Mouse (Mus musculus) CH12.LX (cell line): Measurements from ENCODE around the gene Tll1. TPM values are rescaled to one million over a fixed set of nuclear protein-coding genes. Genes with fewer than 3 reads are reported as not detected.

ENCODE experiments used
- DNase-seq: peaks from one replicate; pipeline ENCODE4 v3.0.0-alpha.2; 2013; ENCODE audit errors: extremely low read depth
- H3K27ac ChIP-seq: 2 replicates; pipeline ENCODE4 v1.5.1; 2012; ENCODE audit warnings: low read depth, mild to moderate bottlenecking, control low read depth, moderate library complexity; ENCODE audit not compliant: insufficient read depth
- H3K27me3 ChIP-seq: replicated peaks from 2 replicates; pipeline ENCODE3; 2012; ENCODE audit warnings: inconsistent platforms
- H3K36me3 ChIP-seq, 2 experiments: replicated peaks in 1 of 2; 2 replicates each; pipeline versions ENCODE3 to v1.6.1; 2012; ENCODE audit warnings: inconsistent platforms in 1 of 2, low read length in 1 of 2, mild to moderate bottlenecking in 1 of 2, mixed read lengths in 1 of 2, moderate library complexity in 1 of 2; ENCODE audit not compliant: control insufficient read depth in 1 of 2, insufficient read depth in 1 of 2
- H3K4me1 ChIP-seq, 2 experiments: 2 replicates each; pipeline ENCODE4 v1.6.1; 2012; ENCODE audit warnings: inconsistent platforms in 1 of 2, moderate library complexity in 1 of 2; ENCODE audit not compliant: insufficient read depth in 2 of 2, control insufficient read depth in 1 of 2
- H3K4me2 ChIP-seq: 2 replicates; pipeline ENCODE4 v1.6.1; 2012; ENCODE audit warnings: low read depth, mild to moderate bottlenecking, control low read depth; ENCODE audit not compliant: poor library complexity, insufficient read depth, severe bottlenecking
- H3K4me3 ChIP-seq, 3 experiments: fragments of 150-350 bp in 1 of 3; sonication (generic) in 1 of 3; replicated peaks in 1 of 3; 2 replicates each; pipeline versions ENCODE3 to v1.5.1; 2011 to 2012; ENCODE audit warnings: low read depth in 2 of 3, low read length in 2 of 3, mild to moderate bottlenecking in 2 of 3, moderate library complexity in 2 of 3, control low read depth in 1 of 3, improper control_type of control experiment in 1 of 3, inconsistent platforms in 1 of 3, mixed read lengths in 1 of 3; ENCODE audit not compliant: poor library complexity in 1 of 3
- H3K79me2 ChIP-seq: replicated peaks from 2 replicates; pipeline ENCODE4 v1.6.1; 2012; ENCODE audit warnings: mild to moderate bottlenecking, moderate library complexity; ENCODE audit not compliant: control insufficient read depth, poor library complexity, insufficient read depth, severe bottlenecking; ENCODE audit errors: extremely low read depth
- H3K9ac ChIP-seq: 2 replicates; pipeline ENCODE4 v1.6.1; 2012; ENCODE audit warnings: low read depth, mild to moderate bottlenecking, control low read depth, moderate library complexity; ENCODE audit not compliant: insufficient read depth
- H3K9me3 ChIP-seq: replicated peaks from 2 replicates; pipeline ENCODE3; 2012; ENCODE audit warnings: low read length, inconsistent platforms, mixed read lengths
- CHD2 ChIP-seq: IDR thresholded peaks from 2 replicates; pipeline ENCODE4 v1.6.1; 2011; ENCODE audit warnings: low read length, improper control_type of control experiment
- E2F4 ChIP-seq: IDR thresholded peaks from 2 replicates; pipeline ENCODE4 v1.6.1; 2011; ENCODE audit warnings: low read depth, low read length, improper control_type of control experiment; ENCODE audit not compliant: insufficient replicate concordance
- GABPA ChIP-seq: IDR thresholded peaks from 2 replicates; pipeline ENCODE4 v1.6.1; 2012; ENCODE audit warnings: low read depth, low read length, improper control_type of control experiment, inconsistent platforms; ENCODE audit not compliant: insufficient replicate concordance
- IRF4 ChIP-seq: IDR thresholded peaks from 2 replicates; pipeline ENCODE4 v1.6.1; 2014; ENCODE audit warnings: low read depth, mild to moderate bottlenecking, inconsistent platforms, low read length, improper control_type of control experiment
- JUN ChIP-seq: IDR thresholded peaks from 2 replicates; pipeline ENCODE4 v1.6.1; 2011; ENCODE audit warnings: low read depth, mild to moderate bottlenecking, low read length, improper control_type of control experiment, moderate library complexity; ENCODE audit not compliant: insufficient read depth
- JUND ChIP-seq: conservative IDR thresholded peaks from 2 replicates; pipeline ENCODE4 v1.6.1; 2011; ENCODE audit warnings: low read depth, low read length, improper control_type of control experiment
- KAT2A ChIP-seq: IDR thresholded peaks from 2 replicates; pipeline ENCODE4 v1.6.1; 2012; ENCODE audit warnings: low read length, improper control_type of control experiment, inconsistent platforms; ENCODE audit not compliant: insufficient replicate concordance
- MAZ ChIP-seq: IDR thresholded peaks from 2 replicates; pipeline ENCODE4 v1.6.1; 2012; ENCODE audit warnings: low read depth, mild to moderate bottlenecking, inconsistent platforms, low read length, improper control_type of control experiment, moderate library complexity
- MYC ChIP-seq: IDR thresholded peaks from 2 replicates; pipeline ENCODE4 v1.6.1; 2011; ENCODE audit warnings: low read depth, mild to moderate bottlenecking, improper control_type of control experiment, low read length
- NELFE ChIP-seq: IDR thresholded peaks from 2 replicates; pipeline ENCODE4 v1.6.1; 2011; ENCODE audit warnings: low read depth, low read length, improper control_type of control experiment
- NRF1 ChIP-seq: IDR thresholded peaks from 2 replicates; pipeline ENCODE4 v1.6.1; 2014; ENCODE audit warnings: low read depth, mild to moderate bottlenecking, inconsistent platforms, low read length, improper control_type of control experiment, moderate library complexity
- POLR2A ChIP-seq: IDR thresholded peaks from 2 replicates; pipeline ENCODE4 v1.6.1; 2011; ENCODE audit warnings: low read depth, mild to moderate bottlenecking, improper control_type of control experiment, low read length
- RAD21 ChIP-seq: IDR thresholded peaks from 2 replicates; pipeline ENCODE4 v1.6.1; 2011; ENCODE audit warnings: low read depth, mild to moderate bottlenecking, low read length, improper control_type of control experiment, moderate library complexity
- RCOR1 ChIP-seq: conservative IDR thresholded peaks from 2 replicates; pipeline ENCODE4 v1.6.1; 2012; ENCODE audit warnings: low read depth, mild to moderate bottlenecking, inconsistent platforms, low read length, improper control_type of control experiment
- UBTF ChIP-seq: IDR thresholded peaks from 2 replicates; pipeline ENCODE4 v1.6.1; 2012; ENCODE audit warnings: low read depth, mild to moderate bottlenecking, inconsistent platforms, low read length, improper control_type of control experiment, moderate library complexity
- USF2 ChIP-seq: conservative IDR thresholded peaks from 2 replicates; pipeline ENCODE4 v1.6.1; 2011; ENCODE audit warnings: low read depth, low read length, improper control_type of control experiment
- ZKSCAN1 ChIP-seq: IDR thresholded peaks from 2 replicates; pipeline ENCODE4 v1.6.1; 2012; ENCODE audit warnings: low read depth, inconsistent platforms, low read length, improper control_type of control experiment, borderline replicate concordance
- dilution Hi-C: fragments of 300-500 bp; cut with MboI; formaldehyde crosslinking; loops from 2 replicates; pipeline ENCODE4 v1.14.3; 2020; ENCODE audit warnings: low sequenced_read_pairs; ENCODE audit not compliant: extremely low pct_unique_long_range_greater_than_20kb, extremely low pct_ligation_motif_present
- in situ Hi-C: fragments of 300-500 bp; cut with MboI; formaldehyde crosslinking; loops from 3 replicates; pipeline ENCODE4 v1.14.3; 2019; ENCODE audit warnings: low sequenced_read_pairs, low pct_ligation_motif_present, low pct_unique_long_range_greater_than_20kb, mixed read lengths
- polyA plus RNA-seq: library from polyadenylated mRNA; unstranded; fragments of >175 nt; gene quantifications from 2 replicates; pipeline ENCODE4 v1.2.1, GENCODE M21; 2012; ENCODE audit warnings: low read depth; ENCODE audit not compliant: insufficient read length
- total RNA-seq, 2 experiments: library from RNA; depleted of rRNA; stranded (reverse); fragments of 300-350 nt in 1 of 2; fragments of >200 nt in 1 of 2; gene quantifications; 2 replicates each; pipeline ENCODE4 v1.2.3; 2012 to 2014

Tll1 gene
- total and polyA plus RNA-seq, 3 experiments, result not detected

- dilution Hi-C loops, result no loop called here
- no peak overlapping the region for H3K4me2 ChIP-seq
Observed at GRCm38 (mm10) chr8:64136593-64136992, 69.5 kb downstream of the Tll1 start.

GRCm38 (mm10) chr8:64107190-64107589 lies 98.9 kb downstream of the Tll1 start:
- Histone ChIP-seq H3K9me3 (peaks cover 18% of the 10 kb centered on the region), H3K9ac (no peak overlapping the region), H3K4me3 (no peak overlapping the region), H3K27me3 (no peaks in the 10 kb centered on the region), H3K4me1 (no peaks in the 10 kb centered on the region), H3K4me2 (no peak overlapping the region), H3K36me3 (no peaks in the 10 kb centered on the region), H3K79me2 (no peaks in the 10 kb centered on the region), H3K27ac (no peak overlapping the region)
- in situ Hi-C loops (no loop called here), dilution Hi-C loops (no loop called here)
- no peak for DNase-seq
- TF ChIP-seq MAZ (no peak), RAD21 (no peak), USF2 (no peak), RCOR1 (no peak), JUND (no peak), POLR2A (no peak), MYC (no peak), UBTF (no peak), GABPA (no peak), NRF1 (no peak), JUN (no peak), NELFE (no peak)

More at GRCm38 (mm10) chr8:64136593-64136992, 69.5 kb downstream of the Tll1 start:
- Histone ChIP-seq H3K9ac (no peak overlapping the region), H3K36me3 (no peaks in the 10 kb centered on the region), H3K9me3 (peaks cover 13% of the 10 kb centered on the region), H3K4me3 (no peak overlapping the region), H3K27ac (no peak overlapping the region), H3K27me3 (no peaks in the 10 kb centered on the region), H3K4me1 (no peaks in the 10 kb centered on the region)
- in situ Hi-C loops, result no loop called here
- TF ChIP-seq KAT2A (no peak), CHD2 (no peak), USF2 (no peak), RAD21 (no peak), ZKSCAN1 (no peak), IRF4 (no peak), E2F4 (no peak)
- TF ChIP-seq, all 38 proteins: peak for 0
- no peak for DNase-seq
- no peaks in the 10 kb centered on the region for H3K79me2 ChIP-seq
